Mouse (Mus musculus) granulocyte monocyte progenitor cell, adult 5-6 weeks (primary cell): ENCODE results near the gene Mamdc2. TPM values are rescaled to one million over a fixed set of nuclear protein-coding genes. Genes with fewer than 3 reads are reported as not detected.

Experiments
- ATAC-seq: replicated peaks from 2 replicates; pipeline ENCODE4 v1.8.0; 2016; ENCODE audit warnings: mild to moderate bottlenecking, moderate TSS enrichment, inconsistent platforms; ENCODE audit not compliant: poor library complexity, severe bottlenecking
- total RNA-seq, 2 experiments: library from RNA; stranded (forward) in 1 of 2; stranded (reverse) in 1 of 2; fragments of 200-712, 200-1000 nt in 1 of 2; fragments of >200 nt in 1 of 2; fragmentation: Nextera tagmentation in 1 of 2; gene quantifications; 2 replicates each; pipeline ENCODE4 v1.2.3; 2014 to 2017

The Mamdc2 gene
- total RNA-seq, 2 experiments from 2014 or later, result not detected

DNA sequence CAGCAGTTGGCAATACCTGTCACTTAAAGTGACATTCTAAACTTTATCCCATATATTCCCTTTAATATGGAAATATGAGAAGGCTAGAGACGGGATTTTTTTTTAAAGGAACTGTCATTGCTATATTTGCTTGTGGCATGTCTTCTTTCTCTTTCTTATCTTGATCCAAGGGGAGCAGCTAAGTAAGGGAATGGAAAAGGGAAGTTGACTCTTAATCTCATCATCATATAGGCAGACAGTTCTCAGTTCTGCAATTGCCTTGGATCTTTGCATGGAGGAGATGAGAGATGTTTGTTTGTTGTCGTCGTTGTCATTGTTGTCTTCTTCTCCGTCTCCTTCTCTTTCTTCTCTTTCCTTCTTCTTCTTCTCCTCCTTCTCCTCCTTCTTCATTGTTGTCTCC is 79.0 kb downstream of the Mamdc2 start:
- peak; percentile 48; the same call in 1 of the 2 replicates for ATAC-seq

DNA sequence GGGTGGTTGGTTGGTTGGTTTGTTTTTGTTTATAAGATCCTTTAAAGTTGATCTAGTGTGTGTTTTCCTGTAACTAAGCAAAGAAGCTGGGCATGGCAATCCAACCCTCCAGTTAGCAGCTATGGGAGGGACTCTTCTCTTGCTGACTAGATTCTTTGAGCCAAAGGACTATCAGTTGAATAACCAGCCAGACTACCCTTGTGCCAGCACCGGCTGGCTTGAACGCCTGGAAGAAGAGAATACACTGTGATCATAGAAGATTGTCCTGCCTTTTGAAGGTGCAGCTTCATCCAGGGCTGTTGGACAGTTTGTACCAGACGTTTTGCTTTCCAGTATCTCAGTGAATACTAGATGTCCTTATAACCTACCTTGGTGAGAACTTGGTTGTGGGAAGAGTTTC is 86.2 kb downstream of the Mamdc2 start:
- no peak for ATAC-seq

DNA sequence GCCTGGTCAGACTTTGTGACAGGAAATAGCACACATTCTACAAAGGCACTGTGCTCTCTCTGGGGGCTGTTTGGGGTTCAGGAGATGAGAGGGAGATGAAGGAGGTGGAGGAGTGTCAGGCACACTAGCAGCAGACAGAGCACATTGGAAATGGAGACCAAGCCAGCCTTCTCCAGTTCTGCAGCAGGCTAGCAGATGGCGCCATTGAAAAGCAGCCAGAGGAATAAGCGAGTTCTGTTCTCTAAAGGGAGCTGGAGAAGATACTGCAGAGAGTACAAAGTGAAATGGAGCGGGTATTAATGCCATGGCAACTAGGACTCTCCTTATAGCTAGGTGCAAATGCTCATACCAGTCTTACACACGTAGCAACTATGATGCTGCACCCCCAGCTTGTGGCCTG is 87.1 kb downstream of the Mamdc2 start:
- no peak for ATAC-seq

DNA sequence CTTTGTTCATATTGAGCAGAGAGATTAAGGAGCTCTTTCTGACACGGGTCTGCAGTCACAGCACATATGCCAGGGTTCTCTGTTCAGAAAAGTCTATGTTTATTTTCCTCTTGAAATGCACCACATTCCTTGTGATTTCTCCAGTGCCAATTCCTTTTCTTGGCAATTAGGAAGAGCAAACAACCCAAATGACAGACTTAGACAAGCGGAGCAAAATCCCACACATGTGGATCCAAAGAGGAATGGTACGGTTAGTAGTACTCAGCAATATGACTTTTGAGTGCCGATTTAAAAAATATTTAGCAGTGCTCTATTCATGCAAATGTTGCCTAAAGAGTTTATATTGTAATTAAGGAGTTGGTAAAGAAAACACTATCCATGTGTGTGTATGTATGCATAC is 87.7 kb downstream of the Mamdc2 start:
- ATAC-seq, result no peak

DNA sequence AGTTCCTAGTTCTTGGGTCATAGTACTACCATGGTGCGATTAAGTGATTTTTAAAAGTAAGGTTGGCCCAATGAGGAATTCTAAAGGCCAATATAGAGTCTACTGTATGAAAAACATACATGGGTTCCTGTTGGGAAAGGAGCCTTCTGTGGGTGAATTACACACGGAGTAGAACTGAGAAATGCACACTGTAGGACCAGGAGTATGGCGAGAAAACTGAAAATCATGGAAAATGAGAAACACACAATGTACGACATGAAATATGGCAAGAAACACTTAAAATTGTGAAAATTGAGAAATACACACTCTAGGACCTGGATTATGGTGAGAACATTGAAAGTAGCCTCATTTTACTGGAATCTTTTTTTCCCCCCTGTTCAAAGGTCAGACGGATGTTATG is 91.0 kb downstream of the Mamdc2 start:
- no peak for ATAC-seq

DNA sequence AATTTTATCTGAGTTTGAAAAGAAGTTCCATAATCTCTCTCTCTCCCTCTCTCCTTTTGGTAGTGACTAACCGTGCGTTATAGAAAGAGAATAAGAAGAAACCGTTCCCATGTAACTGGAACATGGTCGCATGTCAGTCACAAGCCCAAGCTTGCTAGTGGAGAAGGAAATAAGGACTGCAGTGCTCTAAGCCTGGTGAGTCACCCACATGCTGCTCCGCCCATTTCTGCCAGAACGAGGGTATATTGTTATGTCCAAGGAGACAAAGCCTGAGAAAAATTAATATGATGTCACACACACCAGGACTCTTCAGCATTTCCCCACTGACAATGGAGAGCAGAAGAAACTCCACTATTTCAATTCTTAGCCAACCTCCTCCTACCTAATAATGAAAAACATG is 93.5 kb downstream of the Mamdc2 start:
- no peak for ATAC-seq

DNA sequence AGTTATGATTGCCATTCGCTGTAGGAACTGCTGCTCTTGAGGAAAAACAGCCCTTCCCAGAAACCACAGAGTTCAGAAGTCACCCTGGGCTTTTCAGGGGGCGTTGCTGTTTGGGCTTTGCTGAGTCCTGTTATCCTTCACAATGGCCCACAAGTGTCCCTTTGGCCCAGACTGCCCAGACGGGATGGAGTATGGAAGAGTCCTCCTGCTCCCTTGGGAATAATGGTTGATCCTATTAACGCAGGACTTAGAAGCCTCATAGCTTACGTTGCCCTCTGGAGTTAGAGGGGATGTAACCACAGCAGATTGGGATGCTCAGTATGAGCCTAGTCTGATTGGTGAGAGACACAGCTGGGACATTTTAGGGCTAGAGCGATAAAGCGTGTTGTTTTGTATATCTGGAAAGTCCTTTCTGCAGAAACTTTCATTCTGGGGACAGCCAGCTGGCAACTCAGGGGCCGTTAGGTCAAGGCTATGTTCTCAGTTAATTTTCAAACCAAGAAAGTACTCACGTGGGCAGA is 94.3 kb downstream of the Mamdc2 start:
- ATAC-seq, result no peak

DNA sequence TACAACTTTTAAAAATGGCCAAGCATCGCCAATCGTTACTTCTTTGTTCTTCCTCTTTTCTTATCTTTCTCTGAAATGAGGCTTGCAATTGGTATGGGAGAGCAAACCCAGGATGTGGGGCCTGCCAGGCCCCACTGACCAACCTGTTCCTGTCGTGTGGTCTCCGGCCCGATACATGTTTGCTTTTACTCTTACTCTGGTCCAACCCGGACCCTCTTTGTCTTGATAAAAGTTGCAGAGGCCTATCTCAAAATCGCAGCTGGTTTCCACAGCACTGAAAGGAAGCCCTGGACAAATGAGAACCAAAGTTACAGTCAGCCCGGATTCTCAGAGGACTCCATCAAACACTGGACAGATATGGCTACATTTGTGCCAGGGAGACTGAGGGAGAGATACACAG is 95.1 kb downstream of the Mamdc2 start:
- ATAC-seq, result peak; percentile 72

DNA sequence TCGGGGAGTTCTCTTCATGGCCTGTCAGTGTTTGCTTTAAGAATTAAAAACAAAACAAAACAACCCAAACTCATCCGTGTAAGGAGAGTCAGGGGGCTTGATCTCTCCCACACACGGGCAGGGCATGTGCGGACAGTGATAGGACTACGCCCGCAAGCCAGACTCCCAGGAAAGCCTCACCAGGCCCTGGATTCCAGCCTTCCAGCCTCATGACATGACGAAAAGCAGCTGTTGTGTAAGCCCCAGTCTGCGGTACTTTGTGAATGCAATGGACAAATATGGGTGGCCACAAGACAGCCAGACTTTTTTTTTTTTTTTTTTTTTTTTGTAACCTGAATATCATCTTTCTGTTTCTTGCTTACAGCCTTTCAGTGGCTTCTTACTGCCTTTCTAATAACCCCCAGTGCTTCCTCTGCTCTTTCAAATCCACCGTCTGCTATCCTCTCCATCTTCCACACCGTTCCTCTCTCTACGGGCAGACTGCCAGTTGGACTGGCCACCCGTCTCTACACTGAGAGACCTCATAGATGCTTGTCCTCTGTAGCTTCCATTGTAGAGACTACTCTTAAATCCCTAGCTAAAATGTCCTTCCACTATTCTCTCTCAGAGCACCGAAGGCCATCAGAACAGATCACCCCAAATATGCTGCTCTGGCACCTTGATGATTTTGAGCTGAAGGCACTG is 96.3 kb downstream of the Mamdc2 start:
- ATAC-seq, result peak; percentile 56

DNA sequence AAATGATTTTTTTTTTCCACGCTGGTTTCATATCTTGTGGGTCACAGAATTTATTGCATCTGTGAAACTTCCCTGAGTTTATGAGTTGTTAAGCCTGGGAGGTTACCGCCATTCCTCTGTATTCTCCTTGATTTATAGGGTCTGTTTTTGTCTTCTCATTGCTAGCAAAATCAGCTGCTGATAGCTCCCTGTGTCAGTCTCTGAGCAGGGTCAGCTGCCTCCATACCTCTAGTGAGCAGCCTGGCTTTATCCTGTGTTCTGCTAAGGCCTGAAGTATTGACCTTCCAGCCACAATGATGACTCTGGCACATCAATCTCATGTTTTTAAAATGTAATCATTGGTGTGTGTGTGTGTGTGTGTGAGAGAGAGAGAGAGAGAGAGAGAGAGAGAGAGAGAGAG is 98.3 kb downstream of the Mamdc2 start:
- ATAC-seq, result no peak

DNA sequence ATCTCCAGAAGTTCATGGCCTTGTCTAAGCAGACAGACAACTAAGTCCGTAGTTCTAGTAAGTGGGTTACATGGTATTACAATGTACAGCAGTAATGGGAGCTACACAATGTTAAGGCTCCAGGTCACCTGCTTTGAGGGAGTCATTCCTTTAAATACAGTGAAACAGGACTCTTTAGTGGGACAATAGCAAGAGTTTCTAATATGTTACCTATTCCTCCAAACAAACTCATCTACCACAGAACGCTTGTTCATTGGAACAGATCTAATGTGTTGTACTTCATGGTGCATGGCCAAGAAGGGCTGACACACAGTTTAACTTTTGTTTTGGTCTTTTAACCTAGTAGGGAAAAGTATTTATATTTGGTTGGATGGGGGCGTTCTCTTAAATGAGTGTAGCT is 105.5 kb downstream of the Mamdc2 start:
- no peak for ATAC-seq

DNA sequence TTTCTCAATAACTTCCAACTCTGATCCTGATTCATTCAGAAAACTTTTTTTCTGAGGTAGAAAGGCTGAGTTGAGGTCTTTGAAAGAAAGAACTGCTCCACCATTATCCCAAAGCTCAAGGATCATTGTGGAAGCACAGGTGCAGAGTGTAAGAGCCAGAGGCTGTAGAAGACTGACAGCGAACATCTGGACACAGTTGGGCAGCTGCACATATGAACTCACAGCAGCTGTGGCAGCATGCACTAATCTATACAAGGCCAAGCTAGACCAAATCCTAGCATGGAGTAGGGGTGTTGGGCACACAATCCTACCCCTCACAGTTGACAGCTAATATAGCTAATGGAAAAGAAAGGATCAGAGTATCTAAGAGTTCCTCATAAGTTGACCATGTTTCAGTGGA is 115.4 kb downstream of the Mamdc2 start:
- ATAC-seq, result no peak

DNA sequence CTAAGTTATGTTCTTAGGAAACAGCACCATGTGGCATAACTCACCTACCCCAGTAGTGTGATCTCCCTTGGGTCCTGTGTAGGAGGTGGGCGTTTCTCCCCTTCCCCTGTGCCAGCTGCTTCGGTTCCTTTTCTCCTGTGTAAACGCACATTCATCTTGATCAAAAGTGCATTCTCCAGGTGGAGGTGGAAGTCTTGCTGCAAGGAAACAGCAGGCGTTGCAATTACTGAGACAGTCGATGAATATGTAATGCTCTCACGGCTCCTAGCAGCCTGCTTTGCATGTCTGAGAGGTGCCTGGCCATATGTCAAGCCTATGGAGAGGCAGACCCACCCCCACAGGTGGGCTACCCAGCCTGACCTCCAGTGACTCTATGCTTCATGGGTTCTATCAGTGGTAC is 117.4 kb downstream of the Mamdc2 start:
- no peak for ATAC-seq

DNA sequence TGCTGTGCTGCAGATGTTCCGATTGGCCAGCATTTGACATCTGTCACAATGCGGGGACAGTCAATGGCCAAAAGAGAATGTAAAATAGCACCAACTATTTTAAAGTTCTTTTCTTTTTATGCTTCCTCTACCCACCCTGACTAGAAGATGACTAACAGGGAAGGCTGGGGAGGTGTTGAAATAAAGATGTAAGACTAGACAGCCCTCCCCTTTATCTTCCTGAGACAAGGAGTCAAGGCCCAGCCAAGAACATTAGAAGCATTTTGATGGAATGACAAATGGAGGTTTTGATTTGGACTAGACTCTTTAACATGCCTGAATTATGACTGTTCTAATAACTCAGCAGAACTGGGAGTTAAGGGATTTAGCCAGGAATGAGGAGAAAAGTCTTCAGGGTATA is 118.9 kb downstream of the Mamdc2 start:
- no peak for ATAC-seq

DNA sequence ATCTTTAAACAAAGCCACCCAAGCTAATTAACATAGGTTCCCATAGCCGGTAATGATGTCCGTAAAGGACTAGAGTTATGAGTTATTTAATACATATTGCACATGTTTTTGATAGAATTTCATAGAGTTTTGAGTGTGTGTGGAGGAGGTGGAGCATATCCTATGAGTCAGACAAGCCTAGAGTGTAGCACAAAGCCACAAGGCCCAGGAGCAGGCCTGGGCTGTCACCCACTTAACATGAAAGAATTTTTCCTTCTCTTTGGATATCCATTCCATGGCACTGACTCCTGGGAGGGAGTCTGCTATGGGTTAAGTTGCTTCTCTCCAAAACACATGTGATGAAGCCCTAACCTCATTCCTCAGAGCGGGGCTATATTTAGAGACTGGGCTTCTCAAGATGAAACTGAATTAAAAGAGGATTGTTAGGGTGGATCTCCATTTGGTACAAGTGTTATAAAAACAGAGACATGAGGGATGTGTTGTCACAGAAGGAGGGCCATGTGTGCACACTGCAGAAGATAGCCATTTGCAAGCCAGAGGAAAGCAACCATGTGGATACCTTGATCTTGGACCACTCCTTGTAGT is 121.1 kb downstream of the Mamdc2 start:
- no peak for ATAC-seq

DNA sequence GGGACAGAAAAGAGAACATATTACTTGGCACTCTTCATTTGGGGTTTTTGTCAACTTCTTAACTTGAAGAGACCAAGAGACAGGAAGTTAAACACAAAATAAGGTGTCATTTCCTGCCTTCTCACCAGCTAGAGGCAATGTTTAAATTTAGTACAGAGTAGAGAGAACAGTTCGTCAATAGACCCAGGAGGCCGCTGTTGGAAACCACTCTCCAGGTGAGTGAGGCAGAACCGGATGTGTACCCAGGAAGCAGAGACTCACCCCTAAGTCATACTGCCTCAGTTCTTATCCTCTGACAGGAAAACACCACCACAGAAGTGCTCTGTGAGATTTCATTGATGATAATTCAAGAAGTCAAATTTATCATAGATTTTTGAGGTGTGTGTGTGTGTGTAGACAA is 125.1 kb downstream of the Mamdc2 start:
- no peak for ATAC-seq

DNA sequence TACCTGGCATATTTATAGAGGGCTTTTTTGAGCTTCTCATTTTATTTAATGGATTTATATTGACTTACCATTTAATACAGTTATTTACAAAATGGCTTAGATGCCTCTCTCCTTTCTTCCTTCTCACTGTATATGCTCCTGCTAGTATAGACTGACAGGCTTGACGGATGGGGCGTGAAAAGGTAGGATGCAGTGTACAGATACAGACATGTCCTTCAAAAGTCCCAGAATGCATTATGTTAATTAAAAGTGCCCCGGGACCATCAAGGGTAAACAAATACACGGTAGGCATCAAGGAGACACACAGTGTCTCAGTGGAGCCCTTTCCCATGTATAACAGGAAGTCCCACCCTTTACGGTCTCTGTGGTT is 130.3 kb downstream of the Mamdc2 start:
- ATAC-seq, result no peak

DNA sequence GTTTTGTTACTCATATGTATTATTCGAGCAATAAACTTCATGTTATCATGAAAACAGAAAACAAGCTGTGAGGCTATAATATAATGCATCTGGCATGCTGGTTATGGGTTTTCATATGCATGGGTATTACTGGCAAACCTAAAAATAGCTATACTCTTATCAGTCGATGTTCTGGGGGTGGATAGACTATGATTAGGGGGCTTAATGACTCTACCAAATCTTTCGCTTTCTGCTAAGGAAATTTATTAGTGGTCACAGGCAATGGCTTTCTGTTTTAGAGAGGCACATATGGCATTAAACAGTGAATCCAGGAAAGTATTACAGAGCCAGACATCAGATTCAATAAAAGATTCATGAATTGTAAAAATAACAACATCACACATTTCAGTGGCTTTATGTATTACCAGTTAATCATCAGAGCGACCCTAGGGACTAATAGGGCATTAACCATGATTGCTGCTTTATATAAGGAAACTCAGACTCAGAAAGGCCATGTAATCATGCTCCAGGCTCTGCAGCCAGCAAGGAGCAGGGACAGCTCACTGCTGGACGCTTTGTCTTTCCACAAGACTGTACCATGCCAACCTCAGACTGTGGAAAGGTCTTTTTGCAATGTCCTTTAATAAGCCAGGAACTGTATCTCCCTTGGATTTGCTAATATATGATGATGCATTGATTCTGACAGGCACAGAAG is 130.8 kb downstream of the Mamdc2 start:
- no peak for ATAC-seq

DNA sequence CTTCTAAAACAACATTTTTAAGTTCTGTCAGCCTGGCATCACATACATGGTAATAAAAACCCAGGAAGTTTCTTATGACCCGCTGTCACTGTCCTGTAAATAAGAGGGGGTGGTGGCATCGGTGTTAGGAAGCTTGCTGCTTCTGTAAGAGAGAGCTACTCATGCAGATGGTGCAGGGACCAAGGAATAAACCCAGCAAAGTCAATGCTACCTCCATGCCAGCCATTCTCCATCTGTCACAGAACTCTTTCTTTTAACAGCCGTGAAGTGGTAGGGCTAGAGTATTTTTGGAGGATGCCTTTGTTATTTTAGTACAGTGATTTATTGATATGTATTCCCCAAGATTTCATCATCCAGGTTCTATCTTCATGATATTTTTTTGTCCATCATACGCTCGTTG is 131.4 kb downstream of the Mamdc2 start:
- ATAC-seq, result no peak

DNA sequence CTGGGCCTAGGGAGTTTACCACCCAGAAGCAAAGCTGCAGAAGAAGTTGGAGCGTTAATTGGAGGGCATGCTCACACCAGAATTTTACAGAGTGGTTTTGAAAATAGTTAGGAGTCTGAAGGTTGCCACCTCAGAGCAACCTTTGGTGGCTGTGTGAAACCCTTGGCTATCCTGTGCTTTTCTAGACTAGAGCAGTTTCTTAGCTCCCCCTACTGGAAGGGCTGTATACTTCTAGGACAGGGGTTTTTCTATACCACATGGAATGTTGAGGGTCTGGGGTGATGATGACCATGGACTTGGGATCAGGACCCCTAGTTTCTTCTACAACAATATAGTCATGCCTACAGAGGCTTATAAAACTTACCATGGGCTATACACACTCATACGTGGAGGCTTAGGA is 138.3 kb downstream of the Mamdc2 start:
- no peak for ATAC-seq

DNA sequence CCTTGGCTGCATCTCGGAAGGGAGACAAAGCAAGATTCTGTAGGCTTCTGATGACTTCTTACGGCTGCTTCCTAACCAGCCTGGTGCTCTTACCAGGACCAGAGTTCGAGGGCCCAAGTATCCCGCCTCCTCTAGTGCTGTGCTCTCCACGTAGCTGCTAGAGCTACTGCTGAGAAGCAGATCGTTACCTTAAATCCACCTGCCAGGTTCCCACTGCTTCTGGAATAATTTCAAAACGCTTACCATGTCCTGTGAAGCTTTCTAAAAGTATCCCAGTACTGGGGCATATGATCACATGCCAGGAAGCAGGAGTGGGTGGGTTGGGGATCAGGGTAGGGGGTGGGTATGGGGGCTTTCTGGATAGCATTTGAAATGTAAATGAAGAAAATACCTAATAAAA is 141.6 kb downstream of the Mamdc2 start:
- ATAC-seq, result no peak

DNA sequence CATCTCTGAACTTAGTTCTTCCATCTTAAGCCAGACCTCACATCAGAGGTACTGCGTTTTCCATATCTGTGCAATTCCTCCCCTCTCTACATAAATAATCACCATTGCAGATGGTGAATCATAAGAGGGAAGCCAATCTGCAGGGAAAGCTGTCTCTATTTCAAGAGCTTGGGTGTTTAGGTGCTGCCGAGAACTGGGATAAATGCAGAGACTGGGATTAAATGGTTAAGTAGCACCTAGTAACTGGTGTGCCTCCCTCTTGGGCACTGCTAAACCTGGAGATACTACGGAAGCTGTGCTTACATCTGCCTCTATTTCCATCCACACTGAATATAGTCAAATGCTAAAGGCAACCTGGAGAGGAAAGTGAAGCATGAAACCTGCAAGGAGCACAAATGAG is 148.3 kb downstream of the Mamdc2 start:
- no peak for ATAC-seq
